ENCODE assay signal across 8 mouse cellular contexts in the genomic region with DNA sequence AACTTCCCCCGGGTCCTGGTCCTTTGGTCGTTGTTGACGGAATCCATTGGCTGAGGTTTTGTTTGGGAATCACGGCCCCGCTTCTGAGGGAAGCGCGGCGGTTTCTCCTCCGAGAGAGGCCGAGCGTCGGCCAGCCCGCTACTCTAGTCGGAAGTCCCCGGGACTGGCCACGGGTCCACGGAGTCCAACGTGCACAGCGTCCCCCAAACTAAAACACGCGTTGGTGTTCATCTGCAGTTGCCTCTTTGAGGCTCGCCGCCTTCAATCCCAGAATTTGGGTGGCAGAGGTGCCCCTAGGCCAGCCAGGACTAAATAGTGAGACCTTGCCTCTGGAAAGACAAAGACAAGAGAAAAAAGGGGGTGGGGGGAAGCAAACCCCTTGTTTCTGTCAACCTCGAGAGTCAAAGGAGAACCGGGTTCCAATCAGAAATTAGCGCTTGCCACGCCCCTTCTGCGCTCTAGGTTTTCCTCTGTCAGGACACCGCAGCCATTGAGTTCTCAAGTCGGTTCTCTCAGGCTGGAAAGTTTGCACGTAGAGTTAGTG. TPM values are rescaled to one million over a fixed set of nuclear protein-coding genes. Genes with fewer than 3 reads are reported as not detected.
A peak's percentile ranks its signal among the peaks of the same experiment; 100 is the strongest.
DNase-seq lines count a peak whose midpoint lies in the region; ATAC-seq and TF ChIP-seq lines count a peak whose summit lies in the region.

No protein-coding gene starts in this region.

- WGBS in spleen, adult 2 months = under 1% methylated on average over 31 of the region's 31 CpGs
- WGBS in heart, embryonic 15.5 days = under 1% methylated on average over 31 of the region's 31 CpGs
- under 1% methylated on average over 31 of the region's 31 CpGs for WGBS in limb, embryonic 15.5 days
- WGBS in midbrain, postnatal 0 days = 0% methylated on average over 31 of the region's 31 CpGs

- DNase-seq in spleen, adult 2 months (ENCODE audit: low read depth in 1 of 2, low spot score in 2 of 2) = no peak
- no peak for DNase-seq in spleen, adult 18-20 months
- DNase-seq in c-Kit-positive CD71-negative TER-119-negative erythroid progenitor cells, embryonic 14.5 days (ENCODE audit: low read depth) = peak; percentile 81
- peak; percentile 57 for DNase-seq in midbrain, postnatal 0 days (ENCODE audit: low spot score)
- DNase-seq in urinary bladder, postnatal 36 days (ENCODE audit: low spot score in 2 of 2) = no peak
- no peak for DNase-seq in layer of hippocampus, postnatal 14 days (ENCODE audit: low spot score in 2 of 2)

- peak overlapping the region; percentile 74 for H3K27ac ChIP-seq in spleen, adult 2 months (ENCODE audit: insufficient read depth, low read length)
- peak overlapping the region; percentile 77 for H3K27ac ChIP-seq in heart, embryonic 15.5 days
- H3K27ac ChIP-seq in limb, embryonic 15.5 days = peak overlapping the region; percentile 65
- H3K27ac ChIP-seq in midbrain, postnatal 0 days (ENCODE audit: low read depth, low read length) = peak overlapping the region; percentile 65

- no peaks in the 10 kb centered on the region for H3K27me3 ChIP-seq in spleen, adult 2 months (ENCODE audit: control insufficient read depth, insufficient read depth, low read length)
- H3K27me3 ChIP-seq in heart, embryonic 15.5 days = no peaks in the 10 kb centered on the region
- no peaks in the 10 kb centered on the region for H3K27me3 ChIP-seq in limb, embryonic 15.5 days
- no peaks in the 10 kb centered on the region for H3K27me3 ChIP-seq in midbrain, postnatal 0 days (ENCODE audit: insufficient read depth, low read length)

- no peaks in the 10 kb centered on the region for H3K9me3 ChIP-seq in heart, embryonic 15.5 days (replicated peaks)
- no peaks in the 10 kb centered on the region for H3K9me3 ChIP-seq in limb, embryonic 15.5 days
- H3K9me3 ChIP-seq in midbrain, postnatal 0 days (ENCODE audit: low read length) = no peaks in the 10 kb centered on the region

- H3K4me1 ChIP-seq in spleen, adult 2 months (ENCODE audit: control insufficient read depth, insufficient read depth, insufficient read length) = no peaks in the 10 kb centered on the region; the same call in none of the 2 replicates
- peaks cover 6% of the 10 kb centered on the region; the same call in 1 of the 2 replicates for H3K4me1 ChIP-seq in heart, embryonic 15.5 days (replicated peaks)
- H3K4me1 ChIP-seq in limb, embryonic 15.5 days = peaks cover 5% of the 10 kb centered on the region; the same call in 1 of the 2 replicates
- no peaks in the 10 kb centered on the region for H3K4me1 ChIP-seq in midbrain, postnatal 0 days (ENCODE audit: insufficient read depth, low read length)

- H3K9ac ChIP-seq in heart, embryonic 15.5 days = peak overlapping the region; percentile 85
- H3K9ac ChIP-seq in limb, embryonic 15.5 days = peak overlapping the region; percentile 67
- H3K9ac ChIP-seq in midbrain, postnatal 0 days (replicated peaks; ENCODE audit: low read length, poor library complexity, severe bottlenecking) = peak overlapping the region; percentile 84

- ATAC-seq in heart, embryonic 15.5 days (replicated peaks; ENCODE audit: insufficient number of reproducible peaks, insufficient read depth, low FRiP score, low read depth) = peak; percentile 41
- 0 out of 2 replicates have a peak, but pooled peaks have one; percentile 2 for ATAC-seq in limb, embryonic 15.5 days (ENCODE audit: insufficient number of reproducible peaks, low FRiP score, low TSS enrichment, low read depth)
- ATAC-seq in midbrain, postnatal 0 days (ENCODE audit: low FRiP score) = peak; percentile 24

- TF ChIP-seq POLR2A in spleen, adult 2 months (IDR thresholded peaks at IDR 0.05; ENCODE audit: low read depth, low read length) = no peak

- H3K4me2 ChIP-seq in heart, embryonic 15.5 days = peak overlapping the region; percentile 89
- H3K4me2 ChIP-seq in limb, embryonic 15.5 days = peak overlapping the region; percentile 92
- H3K4me2 ChIP-seq in midbrain, postnatal 0 days (ENCODE audit: low read depth, low read length, poor library complexity, severe bottlenecking) = peak overlapping the region; percentile 96

- peak overlapping the region; percentile 90 for H3K4me3 ChIP-seq in spleen, adult 2 months (ENCODE audit: extremely low read depth, insufficient read depth, insufficient read length)
- H3K4me3 ChIP-seq in heart, embryonic 15.5 days = peak overlapping the region; percentile 88
- peak overlapping the region; percentile 84 for H3K4me3 ChIP-seq in limb, embryonic 15.5 days
- H3K4me3 ChIP-seq in midbrain, postnatal 0 days (ENCODE audit: low read depth, low read length) = peak overlapping the region; percentile 94

- peaks cover 1% of the 10 kb centered on the region; the same call in 1 of the 2 replicates for H3K36me3 ChIP-seq in spleen, adult 2 months (ENCODE audit: control insufficient read depth, insufficient read depth, low read length)
- no peaks in the 10 kb centered on the region for H3K36me3 ChIP-seq in heart, embryonic 15.5 days
- peaks cover 5% of the 10 kb centered on the region; the same call in 1 of the 2 replicates for H3K36me3 ChIP-seq in limb, embryonic 15.5 days
- H3K36me3 ChIP-seq in midbrain, postnatal 0 days (ENCODE audit: insufficient read depth, low read length) = no peaks in the 10 kb centered on the region; the same call in 1 of the 2 replicates

- no peak for TF ChIP-seq CTCF in spleen, adult 2 months (IDR thresholded peaks at IDR 0.05; ENCODE audit: extremely low read depth, insufficient read depth, insufficient read length, insufficient replicate concordance)
- no peak for TF ChIP-seq CTCF in midbrain, postnatal 0 days (IDR thresholded peaks at IDR 0.05)

RNA-seq across cellular contexts. Expression of a gene that starts 0.7 kb away (rescaled TPM):
- 1.4 and 2.3 TPM in 2 replicates for polyA plus RNA-seq in spleen, adult 2 months (2012; rRNA removed)
- 8.4 and 9.7 TPM in 2 replicates for polyA plus RNA-seq in heart, embryonic 15.5 days (2015; fragmentation: Nextera tagmentation; extraction: Ambion mirVana)
- 9.7 and 11.8 TPM in 2 replicates for polyA plus RNA-seq in limb, embryonic 15.5 days (2015; fragmentation: Nextera tagmentation; extraction: Ambion mirVana)
- 22.9 and 23.0 TPM in 2 replicates for total RNA-seq in midbrain, postnatal 0 days (2014; rRNA removed)
- 5.6 and 6.6 TPM in 2 replicates for polyA plus RNA-seq in midbrain, postnatal 0 days (2015; fragmentation: Nextera tagmentation; extraction: Ambion mirVana)
- 10 to 100 TPM; 10.9 to 11.6 TPM for total RNA-seq in layer of hippocampus, postnatal 14 days (2021)

RNA-seq across cellular contexts. Expression of a gene that starts 13.0 kb away (rescaled TPM):
- polyA plus RNA-seq in spleen, adult 2 months (2012; rRNA removed) = 0.38 and 0.49 TPM in 2 replicates
- polyA plus RNA-seq in heart, embryonic 15.5 days (2015; fragmentation: Nextera tagmentation; extraction: Ambion mirVana) = 1.0 and 5.3 TPM in 2 replicates
- 1.3 and 1.5 TPM in 2 replicates for polyA plus RNA-seq in limb, embryonic 15.5 days (2015; fragmentation: Nextera tagmentation; extraction: Ambion mirVana)
- total RNA-seq in midbrain, postnatal 0 days (2014; rRNA removed) = 0.77 and 1.8 TPM in 2 replicates
- 2.2 and 2.9 TPM in 2 replicates for polyA plus RNA-seq in midbrain, postnatal 0 days (2015; fragmentation: Nextera tagmentation; extraction: Ambion mirVana)
- total RNA-seq in layer of hippocampus, postnatal 14 days (2021) = 1 to 10 TPM; 2.2 to 2.6 TPM

Comparison
In these comparisons a context has a peak if more than half of its experiments do, and no peak if none do; other contexts are left out.
1. DNase-seq: peak in c-Kit-positive CD71-negative TER-119-negative erythroid progenitor cells, embryonic 14.5 days (single experiment) and midbrain, postnatal 0 days (single experiment); none in spleen, adult 2 months (0 of 2), spleen, adult 18-20 months (0 of 2), urinary bladder, postnatal 36 days (0 of 2) and layer of hippocampus, postnatal 14 days (0 of 2).
2. Peak in every context shown above with its lines, with median percentiles within 50 percentile points of each other: H3K27ac ChIP-seq, H3K4me3 ChIP-seq, ATAC-seq, H3K4me2 ChIP-seq and H3K9ac ChIP-seq.